Mouse (Mus musculus) myocyte (in vitro differentiated cells): ENCODE measurements around the gene Kmt2c.

Experiments
- E2F4 ChIP-seq: IDR thresholded peaks from one replicate; pipeline ENCODE4 v1.6.1; 2011; ENCODE audit warnings: mild to moderate bottlenecking, control low read depth, moderate library complexity; ENCODE audit not compliant: insufficient read depth
- MAX ChIP-seq: IDR thresholded peaks from one replicate; pipeline ENCODE4 v1.6.1; 2011; ENCODE audit warnings: low read depth, mild to moderate bottlenecking, control low read depth
- MYOD1 ChIP-seq, 3 experiments: IDR thresholded peaks; one replicate each; pipeline ENCODE4 v1.6.1; 2011; ENCODE audit warnings: control low read depth in 2 of 3, low read depth in 2 of 3, mild to moderate bottlenecking in 2 of 3, moderate library complexity in 1 of 3; ENCODE audit not compliant: insufficient read length in 2 of 3, control insufficient read depth in 1 of 3
- POLR2A ChIP-seq: IDR thresholded peaks from one replicate; pipeline ENCODE4 v1.6.1; 2011; ENCODE audit warnings: low read depth, mild to moderate bottlenecking, control low read depth, moderate library complexity; ENCODE audit not compliant: insufficient read length
- POLR2AphosphoS2 ChIP-seq: IDR thresholded peaks from one replicate; pipeline ENCODE4 v1.6.1; 2011; ENCODE audit warnings: low read depth, control low read depth; ENCODE audit not compliant: insufficient read length
- REST ChIP-seq: IDR thresholded peaks from one replicate; pipeline ENCODE4 v1.6.1; 2011; ENCODE audit warnings: mild to moderate bottlenecking, control low read depth, moderate library complexity; ENCODE audit not compliant: insufficient read depth, insufficient read length
- TCF12 ChIP-seq: IDR thresholded peaks from one replicate; pipeline ENCODE4 v1.6.1; 2011; ENCODE audit warnings: mild to moderate bottlenecking, control low read depth; ENCODE audit not compliant: poor library complexity, insufficient read depth, severe bottlenecking
- TCF3 ChIP-seq: IDR thresholded peaks from one replicate; pipeline ENCODE4 v1.6.1; 2011; ENCODE audit warnings: low read depth, control low read depth; ENCODE audit not compliant: insufficient read length
- USF1 ChIP-seq: IDR thresholded peaks from one replicate; pipeline ENCODE4 v1.6.1; 2011; ENCODE audit warnings: low read depth, mild to moderate bottlenecking, control low read depth, moderate library complexity

GRCm38 (mm10) chr5:25436081-25436480, 62.5 kb downstream of the Kmt2c start:
- TF ChIP-seq POLR2A (no peak), USF1 (no peak), TCF12 (no peak), POLR2AphosphoS2 (no peak), MYOD1 (IDR thresholded peaks at IDR 0.05; ENCODE audit: control insufficient read depth in 1 of 3, insufficient read length in 2 of 3, low read depth in 2 of 3) (no peak), MAX (no peak), E2F4 (no peak), REST (no peak), TCF3 (no peak)
